Mouse (Mus musculus) lung, embryonic 14.5 days (tissue): ENCODE measurements at regions not wholly inside any gene's neighbourhood (a gene's known extent, or its start where the extent isn't known, plus 50 kb on each side); places are given as distances from the start of the nearest gene placed in this dataset.

ENCODE experiments used
- ATAC-seq: fragments of 200-750 bp; cut with Nextera tagmentation; 2 replicates; pipeline ENCODE4 v1.8.0; 2017; ENCODE audit warnings: mild to moderate bottlenecking, moderate TSS enrichment, moderate library complexity; ENCODE audit not compliant: insufficient read depth
- DNase-seq: peaks from one replicate; pipeline ENCODE4 v3.0.0-alpha.2; 2015
- H3K27ac ChIP-seq: fragments of 300-500 bp; sonication (generic); 2 replicates; pipeline ENCODE4 v1.5.1; 2014; ENCODE audit warnings: low read depth, mild to moderate bottlenecking, moderate library complexity
- H3K27me3 ChIP-seq: fragments of 300-500 bp; sonication (generic); 2 replicates; pipeline ENCODE4 v1.6.1; 2014; ENCODE audit warnings: low read length, control low read depth; ENCODE audit not compliant: insufficient read depth
- H3K36me3 ChIP-seq: fragments of 300-500 bp; sonication (generic); 2 replicates; pipeline ENCODE4 v1.6.1; 2014; ENCODE audit warnings: control low read depth; ENCODE audit not compliant: insufficient read depth
- H3K4me1 ChIP-seq: fragments of 300-500 bp; sonication (generic); 2 replicates; pipeline ENCODE4 v1.6.1; 2014; ENCODE audit warnings: antibody characterized with exemption, control low read depth; ENCODE audit not compliant: insufficient read depth
- H3K4me2 ChIP-seq: fragments of 300-500 bp; sonication (generic); 2 replicates; pipeline ENCODE4 v1.6.1; 2014; ENCODE audit warnings: mild to moderate bottlenecking
- H3K4me3 ChIP-seq: fragments of 300-500 bp; sonication (generic); 2 replicates; pipeline ENCODE4 v1.5.1; 2014; ENCODE audit warnings: low read depth, low read length
- H3K9ac ChIP-seq: fragments of 300-500 bp; sonication (generic); 2 replicates; pipeline ENCODE4 v1.6.1; 2014
- H3K9me3 ChIP-seq: fragments of 300-500 bp; sonication (generic); 2 replicates; pipeline ENCODE4 v1.6.1; 2016; ENCODE audit warnings: low read depth, low read length, control low read depth
- CTCF ChIP-seq: IDR thresholded peaks from 2 replicates; pipeline ENCODE4 v1.5.1; 2016; ENCODE audit warnings: antibody characterized with exemption, low read depth
- WGBS: fragments of 180-500 bp; shearing (Covaris S2); extraction: QIAGEN DNeasy Blood & Tissue Kit; methylation state at CpG from one replicate; pipeline ENCODE4 v1.1.7; 2014; 5-methylcytosine and 5-hydroxymethylcytosine counted together

- DNase-seq: no peak
- H3K9ac ChIP-seq: no peak overlapping the region
- no peak for ATAC-seq
- no peak overlapping the region for H3K4me3 ChIP-seq
- no peaks in the 10 kb centered on the region for H3K36me3 ChIP-seq
- TF ChIP-seq CTCF: no peak
- no peaks in the 10 kb centered on the region for H3K27me3 ChIP-seq
- no peak overlapping the region for H3K27ac ChIP-seq
- WGBS: 71% methylated on average over 2 of the region's 2 CpGs
- H3K4me2 ChIP-seq: no peak overlapping the region
- no peaks in the 10 kb centered on the region for H3K9me3 ChIP-seq
- no peaks in the 10 kb centered on the region for H3K4me1 ChIP-seq
These were observed 73.0 kb upstream of the Nrn1 start for GRCm38 (mm10) chr13:36807961-36808360.

- no peak overlapping the region for H3K9ac ChIP-seq
- H3K27me3 ChIP-seq: no peaks in the 10 kb centered on the region
- H3K4me2 ChIP-seq: no peak overlapping the region
- DNase-seq: peak; percentile 79
- H3K27ac ChIP-seq: no peak overlapping the region
- H3K4me1 ChIP-seq: no peaks in the 10 kb centered on the region
- TF ChIP-seq CTCF: peak; percentile 66
- ATAC-seq: no peak
- WGBS: 85% methylated on average over 1 of the region's 1 CpGs
- H3K9me3 ChIP-seq: no peaks in the 10 kb centered on the region
- H3K36me3 ChIP-seq: no peaks in the 10 kb centered on the region
- no peak overlapping the region for H3K4me3 ChIP-seq
These were observed 54.4 kb upstream of the Nrn1 start for GRCm38 (mm10) chr13:36789360-36789759.
